Mouse (Mus musculus) embryonic fibroblast, embryonic 13.5 days (primary cell): ENCODE results near the gene Pold4.

Experiments used
- CTCF ChIP-seq: IDR thresholded peaks from 2 replicates; pipeline ENCODE4 v1.5.1; 2011; ENCODE audit warnings: mild to moderate bottlenecking, control low read depth, low read length, moderate library complexity, borderline replicate concordance; ENCODE audit not compliant: insufficient read depth
- POLR2A ChIP-seq: IDR thresholded peaks from 2 replicates; pipeline ENCODE4 v1.6.1; 2011; ENCODE audit warnings: low read depth, mild to moderate bottlenecking, control low read depth, low read length, moderate library complexity

- no peak for TF ChIP-seq POLR2A
- TF ChIP-seq CTCF: no peak
Measured at GRCm38 (mm10) chr19:4265956-4266355, 34.3 kb downstream of the Pold4 start.
